8 mouse cellular contexts compared by ENCODE assay signal in genomic region chr10:70099052-70099451, GRCm38 (mm10). TPM values are rescaled to one million over a fixed set of nuclear protein-coding genes. Genes with fewer than 3 reads are reported as not detected.
DNase-seq lines count a peak whose midpoint lies in the region; ATAC-seq and TF ChIP-seq lines count a peak whose summit lies in the region.

No protein-coding gene starts in this region.

- DNase-seq in lung, embryonic 14.5 days = no peak
- DNase-seq in lung, postnatal 4 days = no peak
- no peak for DNase-seq in forebrain, embryonic 11.5 days (ENCODE audit: low spot score)
- DNase-seq in layer of hippocampus, postnatal 10 days (ENCODE audit: low spot score in 2 of 2) = no peak
- no peak for DNase-seq in ovary, postnatal 36 days (ENCODE audit: low spot score)
- no peak for DNase-seq in kidney, adult 8-10 months

- H3K4me2 ChIP-seq in lung, embryonic 14.5 days = peak overlapping the region; percentile 84
- H3K4me2 ChIP-seq in forebrain, embryonic 11.5 days (ENCODE audit: low read depth, low read length, severe bottlenecking) = peak overlapping the region; percentile 92
- H3K4me2 ChIP-seq in limb, embryonic 12.5 days = peak overlapping the region; percentile 85

- H3K4me3 ChIP-seq in lung, embryonic 14.5 days (ENCODE audit: low read depth, low read length) = peak overlapping the region; percentile 98
- peak overlapping the region; percentile 90 for H3K4me3 ChIP-seq in forebrain, embryonic 11.5 days (ENCODE audit: low read depth, low read length)
- H3K4me3 ChIP-seq in limb, embryonic 12.5 days (replicated peaks) = peak overlapping the region; percentile 97
- H3K4me3 ChIP-seq in olfactory bulb, adult 2 months (ENCODE audit: insufficient read depth, low read depth, low read length) = peak overlapping the region; percentile 11

- H3K9ac ChIP-seq in lung, embryonic 14.5 days = peak overlapping the region; percentile 95
- H3K9ac ChIP-seq in forebrain, embryonic 11.5 days (ENCODE audit: low read length) = peak overlapping the region; percentile 92
- peak overlapping the region; percentile 28; the same call in 1 of the 2 replicates for H3K9ac ChIP-seq in limb, embryonic 12.5 days (replicated peaks)

- TF ChIP-seq POLR2A in olfactory bulb, adult 2 months (IDR thresholded peaks at IDR 0.05; ENCODE audit: insufficient read depth, low read depth, low read length) = no peak

- TF ChIP-seq CTCF in lung, embryonic 14.5 days (IDR thresholded peaks at IDR 0.05; ENCODE audit: low read depth) = no peak
- TF ChIP-seq CTCF in olfactory bulb, adult 2 months (IDR thresholded peaks at IDR 0.05; ENCODE audit: insufficient read depth, low read depth, low read length) = no peak

- no peaks in the 10 kb centered on the region; the same call in 1 of the 2 replicates for H3K9me3 ChIP-seq in lung, embryonic 14.5 days (ENCODE audit: low read depth, low read length)
- no peaks in the 10 kb centered on the region for H3K9me3 ChIP-seq in forebrain, embryonic 11.5 days (ENCODE audit: control insufficient read depth, low read length)
- H3K9me3 ChIP-seq in limb, embryonic 12.5 days = peaks cover 6% of the 10 kb centered on the region

- H3K27ac ChIP-seq in lung, embryonic 14.5 days (ENCODE audit: low read depth) = no peak overlapping the region
- no peak overlapping the region for H3K27ac ChIP-seq in forebrain, embryonic 11.5 days (ENCODE audit: low read depth, low read length)
- H3K27ac ChIP-seq in limb, embryonic 12.5 days = no peak overlapping the region
- no peak overlapping the region for H3K27ac ChIP-seq in olfactory bulb, adult 2 months (ENCODE audit: insufficient read depth, low read depth, low read length)

- 19% methylated on average over 8 of the region's 8 CpGs for WGBS in lung, embryonic 14.5 days
- 27% methylated on average over 8 of the region's 8 CpGs for WGBS in forebrain, embryonic 11.5 days
- WGBS in limb, embryonic 12.5 days = 13% methylated on average over 8 of the region's 8 CpGs
- 37% methylated on average over 8 of the region's 8 CpGs for WGBS in olfactory bulb, adult 2 months

- H3K27me3 ChIP-seq in lung, embryonic 14.5 days (ENCODE audit: insufficient read depth, low read length) = no peaks in the 10 kb centered on the region
- H3K27me3 ChIP-seq in forebrain, embryonic 11.5 days (ENCODE audit: control insufficient read depth, insufficient read depth, low read length) = no peaks in the 10 kb centered on the region
- no peaks in the 10 kb centered on the region for H3K27me3 ChIP-seq in limb, embryonic 12.5 days

- H3K4me1 ChIP-seq in lung, embryonic 14.5 days (ENCODE audit: insufficient read depth) = peaks cover 15% of the 10 kb centered on the region
- H3K4me1 ChIP-seq in forebrain, embryonic 11.5 days (replicated peaks; ENCODE audit: control insufficient read depth, insufficient read depth, low read length) = peaks cover 9% of the 10 kb centered on the region; the same call in 1 of the 2 replicates
- peaks cover 27% of the 10 kb centered on the region for H3K4me1 ChIP-seq in limb, embryonic 12.5 days (replicated peaks)
- H3K4me1 ChIP-seq in olfactory bulb, adult 2 months (ENCODE audit: control insufficient read depth, insufficient read depth, low read length) = peaks cover 27% of the 10 kb centered on the region

- no peak for ATAC-seq in lung, embryonic 14.5 days (ENCODE audit: insufficient read depth)
- ATAC-seq in forebrain, embryonic 11.5 days (replicated peaks; ENCODE audit: low FRiP score) = no peak
- ATAC-seq in limb, embryonic 12.5 days (ENCODE audit: insufficient number of reproducible peaks, insufficient read depth, low FRiP score, low TSS enrichment, low read depth) = no peak

- H3K36me3 ChIP-seq in lung, embryonic 14.5 days (ENCODE audit: insufficient read depth) = no peaks in the 10 kb centered on the region
- no peaks in the 10 kb centered on the region for H3K36me3 ChIP-seq in forebrain, embryonic 11.5 days (ENCODE audit: control insufficient read depth, insufficient read depth, low read length)
- peaks cover 30% of the 10 kb centered on the region for H3K36me3 ChIP-seq in limb, embryonic 12.5 days

RNA-seq across cellular contexts. Expression of gene Ccdc6, which starts 2.1 kb away (rescaled TPM):
- polyA plus RNA-seq in lung, embryonic 14.5 days (2014; fragmentation: Nextera tagmentation; extraction: Ambion mirVana) = 21.9 TPM in 2 replicates
- polyA plus RNA-seq in forebrain, embryonic 11.5 days (2014; fragmentation: Nextera tagmentation; extraction: Ambion mirVana) = 17.6 and 19.4 TPM in 2 replicates
- 14.3 and 15.5 TPM in 2 replicates for polyA plus RNA-seq in limb, embryonic 12.5 days (2016; fragmentation: Nextera tagmentation; extraction: Ambion mirVana)
- not detected in 2 replicates for polyA plus RNA-seq in olfactory bulb, adult 2 months (2012; ENCODE audit: insufficient read depth, insufficient read length, low replicate concordance, missing spikeins)
- 10 to 100 TPM; 68.3 to 73.0 TPM for total RNA-seq in layer of hippocampus, postnatal 10 days (2021)

Comparison
In these comparisons a context has a peak if more than half of its experiments do, and no peak if none do; other contexts are left out.
1. H3K4me3 ChIP-seq: peak in every context shown above with its lines; median percentile 98 in lung, embryonic 14.5 days; 97 in limb, embryonic 12.5 days; 90 in forebrain, embryonic 11.5 days; 11 in olfactory bulb, adult 2 months.
2. H3K9ac ChIP-seq: peak in every context shown above with its lines; median percentile 95 in lung, embryonic 14.5 days; 92 in forebrain, embryonic 11.5 days; 28 in limb, embryonic 12.5 days.